Mouse (Mus musculus) liver, embryonic 14.5 days (tissue): ENCODE results near the gene 1810046K07Rik. TPM values are rescaled to one million over a fixed set of nuclear protein-coding genes. Genes with fewer than 3 reads are reported as not detected.

Source experiments
- ATAC-seq: fragments of 200-750 bp; cut with Nextera tagmentation; 2 replicates; pipeline ENCODE4 v1.8.0; 2017; ENCODE audit warnings: moderate number of reproducible peaks, mild to moderate bottlenecking, moderate library complexity; ENCODE audit not compliant: insufficient read depth
- DNase-seq, 3 experiments: peaks; one replicate each; pipeline ENCODE4 v3.0.0-alpha.2; 2012 to 2013; ENCODE audit warnings: low read depth in 3 of 3, low spot score in 3 of 3
- H3K27ac ChIP-seq: fragments of 300-500 bp; sonication (generic); 2 replicates; pipeline ENCODE4 v1.5.1; 2014; ENCODE audit warnings: moderate library complexity, mild to moderate bottlenecking, control low read depth, inconsistent platforms
- H3K27me3 ChIP-seq: fragments of 300-500 bp; sonication (generic); 2 replicates; pipeline ENCODE4 v1.6.1; 2014; ENCODE audit warnings: mild to moderate bottlenecking, low read length, moderate library complexity; ENCODE audit not compliant: control insufficient read depth, insufficient read depth
- H3K36me3 ChIP-seq: fragments of 300-500 bp; sonication (generic); replicated peaks from 2 replicates; pipeline ENCODE4 v1.6.1; 2014; ENCODE audit warnings: low read depth; ENCODE audit not compliant: control insufficient read depth, insufficient read depth
- H3K4me1 ChIP-seq, 2 experiments: fragments of 200-500 bp in 1 of 2; fragments of 300-500 bp in 1 of 2; sonication (generic) in 1 of 2; replicated peaks; 2 replicates each; pipeline ENCODE4 v1.6.1; 2012 to 2014; ENCODE audit warnings: antibody characterized with exemption in 1 of 2, inconsistent platforms in 1 of 2, low read length in 1 of 2; ENCODE audit not compliant: control insufficient read depth in 2 of 2, insufficient read depth in 2 of 2
- H3K4me2 ChIP-seq: fragments of 300-500 bp; sonication (generic); 2 replicates; pipeline ENCODE4 v1.6.1; 2014; ENCODE audit warnings: low read depth, mild to moderate bottlenecking, control low read depth, moderate library complexity
- H3K4me3 ChIP-seq, 2 experiments: fragments of 200-500 bp in 1 of 2; fragments of 300-500 bp in 1 of 2; sonication (generic) in 1 of 2; 2 replicates each; pipeline ENCODE4 v1.5.1; 2012 to 2014; ENCODE audit warnings: low read depth in 2 of 2, low read length in 2 of 2, mild to moderate bottlenecking in 2 of 2, control low read depth in 1 of 2, inconsistent platforms in 1 of 2, moderate library complexity in 1 of 2; ENCODE audit not compliant: insufficient read depth in 1 of 2
- H3K9ac ChIP-seq: fragments of 300-500 bp; sonication (generic); replicated peaks from 2 replicates; pipeline ENCODE4 v1.6.1; 2014; ENCODE audit warnings: mild to moderate bottlenecking, control low read depth, moderate library complexity
- H3K9me3 ChIP-seq: fragments of 300-500 bp; sonication (generic); 2 replicates; pipeline ENCODE4 v1.6.1; 2016; ENCODE audit warnings: low read length, mixed read lengths; ENCODE audit not compliant: control insufficient read depth
- CTCF ChIP-seq: IDR thresholded peaks from 2 replicates; pipeline ENCODE4 v1.5.1; 2016; ENCODE audit warnings: antibody characterized with exemption, low read depth, control low read depth
- EP300 ChIP-seq: IDR thresholded peaks from 2 replicates; pipeline ENCODE4 v1.6.1; 2016; ENCODE audit warnings: antibody characterized with exemption, low read depth
- WGBS: fragments of 180-500 bp; shearing (Covaris S2); extraction: QIAGEN DNeasy Blood & Tissue Kit; methylation state at CpG from one replicate; pipeline ENCODE4 v1.1.7; 2014; ENCODE audit not compliant: insufficient replicate concordance; 5-methylcytosine and 5-hydroxymethylcytosine counted together
- polyA plus RNA-seq, 2 experiments: library from polyadenylated mRNA; depleted of rRNA in 1 of 2; stranded (reverse) in 1 of 2; unstranded in 1 of 2; fragments of >200 nt; fragmentation: Nextera tagmentation in 1 of 2; extraction: Ambion mirVana in 1 of 2; gene quantifications; 2 replicates each; pipeline versions ENCODE4 v1.2.1 to v1.2.3; 2012 to 2014

Gene 1810046K07Rik
- polyA plus RNA-seq, 2 experiments, result 0.07 to 0.08 TPM

DNA sequence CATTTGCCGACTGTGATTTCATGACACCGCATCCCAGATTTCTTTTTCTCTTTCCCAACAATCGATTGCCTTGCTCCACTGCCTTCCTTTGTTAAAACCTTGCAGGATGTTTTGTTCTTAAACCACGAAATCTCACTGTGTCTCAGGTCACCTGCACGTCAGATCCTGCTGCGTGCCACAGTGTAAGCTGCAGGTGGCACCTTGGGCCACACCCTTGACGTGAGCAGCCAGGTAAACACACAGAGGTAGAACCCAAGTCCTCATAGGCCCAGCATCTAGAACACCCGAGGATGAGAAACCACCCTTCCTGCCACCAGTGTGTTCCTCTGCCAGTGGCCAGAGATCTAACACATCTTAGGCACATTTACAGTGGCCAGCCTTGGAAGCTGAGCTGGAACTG, 57.6 kb downstream of the 1810046K07Rik start:
- TF ChIP-seq CTCF (no peak), EP300 (no peak)
- ATAC-seq (no peak), DNase-seq (no peak)
- no peaks in the 10 kb centered on the region for H3K9me3 ChIP-seq
- no peaks in the 10 kb centered on the region for H3K36me3 ChIP-seq
- no peak overlapping the region for H3K9ac ChIP-seq
- H3K4me1 ChIP-seq, result no peaks in the 10 kb centered on the region; a peak in 1 of 4 replicates
- H3K4me2 ChIP-seq, result no peak overlapping the region
- H3K27ac ChIP-seq, result no peak overlapping the region
- 64% methylated on average over 8 of the region's 8 CpGs for WGBS
- H3K4me3 ChIP-seq, result no peak overlapping the region
- H3K27me3 ChIP-seq, result no peaks in the 10 kb centered on the region; the same call in 1 of the 2 replicates

GRCm38 (mm10) chr9:51268852-51269251, 59.9 kb downstream of the 1810046K07Rik start:
- H3K4me1 ChIP-seq, result no peaks in the 10 kb centered on the region
- no peaks in the 10 kb centered on the region for H3K36me3 ChIP-seq
- ATAC-seq (no peak), DNase-seq (no peak)
- H3K4me3 ChIP-seq, result no peak overlapping the region
- H3K9me3 ChIP-seq, result no peaks in the 10 kb centered on the region
- no peak overlapping the region for H3K27ac ChIP-seq
- no peaks in the 10 kb centered on the region; the same call in 1 of the 2 replicates for H3K27me3 ChIP-seq
- TF ChIP-seq EP300 (no peak), CTCF (no peak)
- no peak overlapping the region for H3K4me2 ChIP-seq
- H3K9ac ChIP-seq, result no peak overlapping the region
- 66% methylated on average over 5 of the region's 5 CpGs for WGBS

- H3K27ac ChIP-seq, result no peak overlapping the region
- no peaks in the 10 kb centered on the region for H3K36me3 ChIP-seq
- H3K9me3 ChIP-seq, result no peaks in the 10 kb centered on the region
- no peak overlapping the region for H3K9ac ChIP-seq
- no peak for DNase-seq
- H3K27me3 ChIP-seq, result no peaks in the 10 kb centered on the region
- WGBS, result 64% methylated on average over 5 of the region's 5 CpGs
- TF ChIP-seq CTCF, result no peak
- TF ChIP-seq EP300, result no peak
- no peak overlapping the region for H3K4me3 ChIP-seq
- H3K4me2 ChIP-seq, result no peak overlapping the region
- no peak for ATAC-seq
- no peaks in the 10 kb centered on the region for H3K4me1 ChIP-seq
These were observed 70.3 kb downstream of the 1810046K07Rik start for GRCm38 (mm10) chr9:51258426-51258825.

DNA sequence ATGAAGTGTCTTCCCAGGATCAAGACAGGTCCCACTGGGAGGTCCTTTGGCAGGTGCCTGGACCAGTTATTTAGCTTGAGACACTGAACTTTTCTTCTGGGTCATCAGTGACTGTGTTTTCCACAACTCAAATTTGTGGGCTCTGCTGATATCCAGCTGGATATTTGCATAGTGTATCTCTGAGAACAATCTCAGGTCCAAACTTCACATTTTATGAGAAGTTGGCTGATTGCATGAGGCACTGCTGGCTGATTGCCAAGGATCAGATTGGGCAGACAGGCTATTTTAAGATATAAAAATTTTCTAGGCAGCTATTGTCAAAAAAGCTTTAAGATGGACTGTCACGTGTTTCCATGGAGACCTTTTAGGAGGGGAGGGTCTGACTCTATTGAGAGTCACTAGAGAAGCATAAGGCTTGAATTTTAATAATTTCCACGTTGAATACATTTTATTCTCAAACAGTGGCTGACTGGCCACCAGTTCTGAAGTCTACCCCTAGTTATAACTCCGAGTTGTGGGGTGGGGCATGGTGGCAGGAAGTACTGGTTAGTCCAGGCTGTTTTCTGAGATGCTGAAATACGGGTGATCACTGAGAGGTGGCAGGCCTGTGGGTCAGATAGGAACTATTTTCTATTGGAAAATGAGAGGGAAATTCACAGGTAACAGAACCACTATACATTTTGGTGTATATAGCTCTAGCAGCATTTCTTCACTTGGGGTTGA, 71.8 kb downstream of the 1810046K07Rik start:
- no peak for DNase-seq
- no peak for ATAC-seq
- TF ChIP-seq EP300, result no peak
- no peak for TF ChIP-seq CTCF
- 40% methylated on average over 4 of the region's 4 CpGs for WGBS
- Histone ChIP-seq H3K4me2 (no peak overlapping the region), H3K27ac (no peak overlapping the region), H3K4me3 (no peak overlapping the region), H3K4me1 (no peaks in the 10 kb centered on the region), H3K36me3 (no peaks in the 10 kb centered on the region), H3K27me3 (no peaks in the 10 kb centered on the region), H3K9me3 (no peaks in the 10 kb centered on the region), H3K9ac (no peak overlapping the region)

Other genes with a start within 250 kb of the 1810046K07Rik start
- not detected in 2 replicates for gene 4833427G06Rik, start 226.8 kb downstream of the 1810046K07Rik start, polyA plus RNA-seq (2012; rRNA removed)
- not detected in 2 replicates for gene 4833427G06Rik, start 226.8 kb downstream of the 1810046K07Rik start, polyA plus RNA-seq (2014; fragmentation: Nextera tagmentation; extraction: Ambion mirVana)
- 0.01 and 0.02 TPM in 2 replicates for gene Gm32742, start 163.4 kb downstream of the 1810046K07Rik start, polyA plus RNA-seq (2012; rRNA removed)
- 0.01 TPM in 1 of 2 replicates, not detected in the other for gene Gm32742, start 163.4 kb downstream of the 1810046K07Rik start, polyA plus RNA-seq (2014; fragmentation: Nextera tagmentation; extraction: Ambion mirVana)
- gene Pou2af1, start 115.2 kb downstream of the 1810046K07Rik start, polyA plus RNA-seq (2012; rRNA removed), result 0.26 and 0.36 TPM in 2 replicates
- 0.17 and 0.25 TPM in 2 replicates for gene Pou2af1, start 115.2 kb downstream of the 1810046K07Rik start, polyA plus RNA-seq (2014; fragmentation: Nextera tagmentation; extraction: Ambion mirVana)
- gene Colca2, start 50.3 kb downstream of the 1810046K07Rik start, polyA plus RNA-seq (2012; rRNA removed), result 0.09 and 0.12 TPM in 2 replicates
- 0.18 TPM in 1 of 2 replicates, not detected in the other for gene Colca2, start 50.3 kb downstream of the 1810046K07Rik start, polyA plus RNA-seq (2014; fragmentation: Nextera tagmentation; extraction: Ambion mirVana)